ENCODE assay signal across 9 mouse cellular contexts in the genomic region with DNA sequence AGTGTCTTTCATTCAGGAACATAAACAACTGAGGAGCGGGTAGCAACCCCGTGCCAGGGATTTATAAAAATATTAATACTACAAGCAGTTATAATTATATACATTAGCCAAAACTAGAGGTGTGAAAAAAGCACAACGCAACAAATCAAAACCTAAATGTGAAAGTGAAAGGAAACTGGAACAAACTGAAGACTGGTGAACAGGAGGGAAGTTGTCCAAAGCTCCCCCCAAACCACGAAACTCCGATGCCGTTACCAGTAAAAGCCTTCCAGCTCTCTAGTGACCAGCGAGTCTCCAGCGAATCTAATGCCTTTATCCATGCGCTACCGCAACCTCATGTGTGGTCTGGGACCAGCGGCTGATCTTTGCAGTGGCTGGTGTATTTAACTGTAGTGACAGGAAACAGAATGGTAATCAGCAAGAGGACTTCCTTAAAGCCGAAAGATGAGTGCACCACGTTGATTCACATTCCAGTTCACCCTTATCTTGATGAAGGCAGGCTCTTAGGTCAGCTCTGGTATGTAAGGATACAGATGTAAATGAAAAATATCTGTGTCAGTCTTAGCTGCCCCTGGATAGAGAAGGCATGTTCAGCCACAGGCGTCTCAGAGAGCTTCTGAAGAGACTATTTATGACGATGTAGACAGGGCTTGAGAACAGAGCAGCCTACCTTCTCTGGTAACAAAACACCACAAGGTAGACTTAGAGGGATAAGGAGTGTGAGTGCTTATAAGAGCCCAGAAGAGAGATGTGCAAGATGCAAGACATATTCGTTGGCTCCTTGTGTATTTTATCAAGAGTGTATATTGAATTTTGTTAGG.
DNase-seq lines count a peak whose midpoint lies in the region; ATAC-seq lines count a peak whose summit lies in the region.
"Had no signal": no experiment of that assay in that cellular context is flagged by ENCODE, and none has a peak within 500 bp of the region (broad histone marks: within the 10 kb centered on the region; RNA-seq: fewer than 3 reads in every experiment).

No protein-coding gene starts in this region.

- no peaks in the 10 kb centered on the region for H3K4me1 ChIP-seq in brown adipose tissue, adult 24 weeks (ENCODE audit: control insufficient read depth, insufficient read depth, insufficient read length, low read length)
- no peaks in the 10 kb centered on the region for H3K4me1 ChIP-seq in liver, embryonic 13.5 days (replicated peaks)
- no peaks in the 10 kb centered on the region for H3K4me1 ChIP-seq in forebrain, embryonic 13.5 days

- 0 out of 2 replicates have a peak overlapping the region, but pooled peaks have one; percentile 8 for H3K4me2 ChIP-seq in liver, embryonic 13.5 days
- H3K4me2 ChIP-seq in forebrain, embryonic 13.5 days = no peak overlapping the region

- DNase-seq in CD4-positive helper T cell, adult 2 months (ENCODE audit: low read depth, low spot score) = peak; percentile 74
- DNase-seq in liver, embryonic 13.5 days = no peak
- no peak for DNase-seq in cerebellum, adult 18-20 months
- DNase-seq in ovary, postnatal 14 days (ENCODE audit: low spot score) = no peak
- no peak for DNase-seq in urinary bladder, postnatal 36 days (ENCODE audit: low spot score in 2 of 2)
- DNase-seq: adrenal gland, postnatal 10 days had no signal

- no peaks in the 10 kb centered on the region for H3K27me3 ChIP-seq in liver, embryonic 13.5 days
- no peaks in the 10 kb centered on the region for H3K27me3 ChIP-seq in forebrain, embryonic 13.5 days

- no peak overlapping the region for H3K9ac ChIP-seq in liver, embryonic 13.5 days
- H3K9ac ChIP-seq in forebrain, embryonic 13.5 days = no peak overlapping the region

- ATAC-seq in liver, embryonic 13.5 days (ENCODE audit: low read depth) = no peak
- peak; percentile 67 for ATAC-seq in neutrophil, adult 5-6 weeks (ENCODE audit: extremely low read depth, insufficient number of reproducible peaks, low FRiP score, poor library complexity, severe bottlenecking)
- no peak for ATAC-seq in forebrain, embryonic 13.5 days

- 0 out of 2 replicates have a peak, but pooled peaks cover under 1% of the 10 kb centered on the region for H3K9me3 ChIP-seq in liver, embryonic 13.5 days (replicated peaks)
- no peaks in the 10 kb centered on the region for H3K9me3 ChIP-seq in forebrain, embryonic 13.5 days (replicated peaks)

- no peaks in the 10 kb centered on the region for H3K36me3 ChIP-seq in liver, embryonic 13.5 days
- no peaks in the 10 kb centered on the region for H3K36me3 ChIP-seq in forebrain, embryonic 13.5 days (ENCODE audit: poor library complexity, severe bottlenecking)

- H3K27ac ChIP-seq in brown adipose tissue, adult 24 weeks (replicated peaks; ENCODE audit: low read depth, low read length) = no peak overlapping the region
- no peak overlapping the region for H3K27ac ChIP-seq in liver, embryonic 13.5 days
- no peak overlapping the region for H3K27ac ChIP-seq in forebrain, embryonic 13.5 days

- WGBS in liver, embryonic 13.5 days (ENCODE audit: insufficient replicate concordance) = 29% methylated on average over 16 of the region's 16 CpGs
- 88% methylated on average over 16 of the region's 16 CpGs for WGBS in forebrain, embryonic 13.5 days

- peak overlapping the region; percentile 60 for H3K4me3 ChIP-seq in brown adipose tissue, adult 24 weeks (ENCODE audit: insufficient read depth, low read depth, low read length)
- 0 out of 2 replicates have a peak overlapping the region, but pooled peaks have one; percentile 18 for H3K4me3 ChIP-seq in liver, embryonic 13.5 days (replicated peaks)
- no peak overlapping the region for H3K4me3 ChIP-seq in forebrain, embryonic 13.5 days
